Mouse (Mus musculus) left cerebral cortex, postnatal 14 days (tissue): ENCODE results near the gene Pacrg. TPM values are rescaled to one million over a fixed set of nuclear protein-coding genes. Genes with fewer than 3 reads are reported as not detected.

Source experiments
- DNase-seq, 2 experiments: peaks; one replicate each; pipeline ENCODE4 v3.0.0; 2021 to 2022; ENCODE audit warnings: low spot score in 2 of 2, mixed read lengths in 1 of 2
- intact Hi-C: fragments of 180-260 bp; cut with DNase I; formaldehyde crosslinking; loops from one replicate; pipeline ENCODE4 v1.15.1; 2025
- total RNA-seq, 2 experiments: library from RNA; stranded (reverse); gene quantifications; 2 replicates each; pipeline ENCODE4 v1.2.3; 2021

Pacrg gene
- total RNA-seq, 2 experiments from 2014 or later, result 12.7 to 16.8 TPM

- DNase-seq, result no peak
- intact Hi-C loops, result no loop called here
Measured at GRCm38 (mm10) chr17:10474972-10475371, 365.1 kb downstream of the Pacrg start.

DNA sequence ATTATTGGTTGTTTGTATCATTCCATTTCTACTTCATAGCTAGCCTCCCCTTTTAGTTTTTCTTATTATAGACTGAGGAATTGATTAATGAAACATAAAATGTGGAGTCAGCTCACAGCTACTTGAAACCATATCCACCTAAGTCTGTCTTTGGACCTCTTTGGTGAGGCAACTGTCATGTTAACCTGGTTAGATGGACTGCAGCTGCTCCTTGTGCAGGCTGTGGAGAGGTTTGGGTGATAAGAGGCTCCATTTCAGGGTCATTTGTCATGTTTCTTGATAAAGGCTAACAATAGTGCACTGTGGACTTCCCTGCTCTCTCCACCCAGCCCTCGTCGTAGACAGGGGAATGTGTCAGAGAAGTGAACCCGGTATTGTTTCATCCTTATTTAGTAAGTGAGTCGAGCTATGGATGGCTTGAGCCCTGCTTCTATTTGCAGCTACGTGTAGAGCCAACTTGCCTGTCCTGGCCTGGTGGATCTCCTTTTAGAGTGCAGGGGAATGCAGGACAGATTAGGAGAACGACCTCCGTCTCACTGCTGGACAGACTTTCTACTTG, 366.2 kb downstream of the Pacrg start:
- intact Hi-C loops, result no loop called here
- DNase-seq, result no peak

GRCm38 (mm10) chr17:10473175-10473574, 366.9 kb downstream of the Pacrg start:
- DNase-seq, result no peak
- intact Hi-C loops, result no loop called here

GRCm38 (mm10) chr17:10469874-10470568, 370.1 kb downstream of the Pacrg start:
- intact Hi-C loops, result no loop called here
- DNase-seq, result no peak

- DNase-seq, result no peak
- intact Hi-C loops, result no loop called here
Measured at GRCm38 (mm10) chr17:10467102-10467501, 373.0 kb downstream of the Pacrg start.

- no peak for DNase-seq
- intact Hi-C loops, result no loop called here
Measured at GRCm38 (mm10) chr17:10465467-10465866, 374.6 kb downstream of the Pacrg start.

GRCm38 (mm10) chr17:10464700-10465099, 375.4 kb downstream of the Pacrg start:
- intact Hi-C loops, result no loop called here
- no peak for DNase-seq

DNA sequence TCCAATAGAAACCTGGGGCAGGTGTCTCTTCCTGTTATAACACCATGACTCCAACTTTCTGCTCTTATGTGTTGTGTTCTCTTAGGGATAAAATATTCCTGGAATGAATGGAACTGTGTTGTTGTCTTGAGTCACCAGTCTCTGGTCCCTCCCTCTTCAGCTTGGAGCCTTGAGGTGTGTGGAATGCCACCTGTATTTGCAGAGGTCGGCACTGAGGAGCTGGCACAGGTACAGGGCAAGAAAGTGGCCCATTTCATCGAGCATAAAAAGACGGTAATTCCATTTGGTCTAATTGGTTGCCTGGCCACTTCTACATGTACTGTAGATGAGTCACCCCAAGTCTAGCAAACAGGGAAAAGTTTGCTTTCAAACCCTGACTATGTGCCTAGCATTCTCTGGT, 376.5 kb downstream of the Pacrg start:
- intact Hi-C loops, result no loop called here
- no peak for DNase-seq

DNA sequence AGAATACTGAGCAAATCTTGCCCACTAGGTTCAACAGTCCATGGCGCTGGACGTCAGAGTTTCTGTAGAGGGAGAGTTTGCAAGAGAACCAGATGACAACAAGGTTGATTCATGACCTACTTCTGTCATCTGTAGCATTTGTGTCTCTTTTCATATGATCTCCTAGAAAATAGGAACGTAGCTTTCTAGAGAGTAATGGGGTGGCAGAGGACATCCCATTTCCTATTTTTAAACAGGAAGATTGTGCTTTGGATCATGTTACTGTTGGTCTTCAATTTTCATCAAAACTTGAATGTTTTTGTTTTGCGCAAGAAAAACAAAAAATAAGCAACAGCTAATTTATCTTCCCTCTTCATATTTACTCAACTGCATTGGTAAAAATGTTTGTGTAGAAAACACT, 379.2 kb downstream of the Pacrg start:
- no peak for DNase-seq
- intact Hi-C loops, result no loop called here

DNA sequence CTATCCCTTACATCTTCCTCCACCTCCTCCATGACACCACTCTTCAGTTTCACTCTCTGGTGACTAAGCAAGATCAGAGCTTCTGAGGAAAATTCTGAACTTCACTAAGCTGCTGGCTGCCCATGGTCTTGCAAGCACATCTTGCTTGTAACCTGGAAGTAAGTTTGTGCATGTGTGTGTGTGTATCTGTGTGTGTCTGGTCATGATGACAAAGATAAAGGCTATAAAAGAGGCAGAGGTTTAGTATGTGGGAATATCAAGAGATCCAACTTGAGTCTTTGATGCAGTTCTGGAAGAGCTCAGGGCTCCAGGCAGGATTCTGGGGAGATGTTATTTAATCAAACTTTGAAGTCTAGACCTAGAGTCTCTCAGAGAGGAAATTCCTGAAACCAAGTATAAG, 381.4 kb downstream of the Pacrg start:
- DNase-seq, result no peak
- intact Hi-C loops, result no loop called here

GRCm38 (mm10) chr17:10456409-10456808, 383.7 kb downstream of the Pacrg start:
- intact Hi-C loops, result no loop called here
- no peak for DNase-seq

GRCm38 (mm10) chr17:10455961-10456360, 384.1 kb downstream of the Pacrg start:
- DNase-seq, result no peak
- intact Hi-C loops, result no loop called here

- intact Hi-C loops, result no loop called here
- no peak for DNase-seq
Measured at GRCm38 (mm10) chr17:10454406-10454805, 385.7 kb downstream of the Pacrg start.

DNA sequence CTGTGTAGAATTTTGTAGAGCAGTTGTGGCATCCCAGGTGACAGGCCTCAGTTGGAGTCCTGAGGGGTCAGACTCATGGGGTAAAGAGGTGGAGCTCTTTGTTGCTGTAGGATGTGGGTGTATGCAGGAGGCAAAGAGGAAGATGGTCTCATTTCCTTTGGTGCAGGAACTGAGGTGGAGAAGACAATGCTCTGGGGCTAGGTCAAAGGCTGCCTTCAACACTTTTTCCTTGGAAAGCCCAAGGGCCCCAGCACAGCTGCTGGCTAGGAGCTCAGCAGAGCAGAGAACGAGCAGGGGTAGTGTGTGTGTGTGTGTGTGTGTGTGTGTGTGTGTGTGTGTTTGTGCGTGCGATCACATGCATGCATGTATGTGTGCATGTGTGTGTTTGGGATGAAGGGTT, 387.3 kb downstream of the Pacrg start:
- intact Hi-C loops, result no loop called here
- DNase-seq, result no peak

- DNase-seq, result peak in 1 of 2 experiments; percentile 9
- intact Hi-C loops, result no loop called here
Measured at GRCm38 (mm10) chr17:10451306-10452077, 388.6 kb downstream of the Pacrg start.

- no peak for DNase-seq
- intact Hi-C loops, result no loop called here
Measured at GRCm38 (mm10) chr17:10449800-10450299, 390.3 kb downstream of the Pacrg start.

DNA sequence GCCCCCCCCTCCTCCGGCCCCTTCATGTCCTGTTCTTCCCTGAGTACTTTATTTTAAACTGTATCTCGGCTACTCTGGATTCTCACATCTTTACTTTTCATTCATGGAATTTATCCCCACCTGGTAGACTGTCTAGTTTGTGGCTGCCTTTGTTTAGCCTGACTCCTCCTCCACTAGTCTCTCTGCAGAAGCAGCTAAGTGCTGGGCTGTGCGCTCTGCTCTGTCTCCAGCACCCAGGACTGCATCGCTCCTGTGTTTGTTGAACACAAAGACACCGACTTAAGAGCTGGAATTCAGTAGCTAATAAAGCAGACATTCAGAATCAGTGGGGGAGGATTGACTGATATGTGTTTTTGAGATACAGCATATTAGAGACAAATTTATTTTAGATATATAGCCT, 391.7 kb downstream of the Pacrg start:
- peak in 1 of 2 experiments; percentile 9 for DNase-seq
- intact Hi-C loops, result no loop called here

- intact Hi-C loops, result no loop called here
- DNase-seq, result peak in 1 of 2 experiments; percentile 30
Measured at GRCm38 (mm10) chr17:10441501-10442111, 398.5 kb downstream of the Pacrg start.

GRCm38 (mm10) chr17:10440961-10441360, 399.1 kb downstream of the Pacrg start:
- intact Hi-C loops, result no loop called here
- no peak for DNase-seq

DNA sequence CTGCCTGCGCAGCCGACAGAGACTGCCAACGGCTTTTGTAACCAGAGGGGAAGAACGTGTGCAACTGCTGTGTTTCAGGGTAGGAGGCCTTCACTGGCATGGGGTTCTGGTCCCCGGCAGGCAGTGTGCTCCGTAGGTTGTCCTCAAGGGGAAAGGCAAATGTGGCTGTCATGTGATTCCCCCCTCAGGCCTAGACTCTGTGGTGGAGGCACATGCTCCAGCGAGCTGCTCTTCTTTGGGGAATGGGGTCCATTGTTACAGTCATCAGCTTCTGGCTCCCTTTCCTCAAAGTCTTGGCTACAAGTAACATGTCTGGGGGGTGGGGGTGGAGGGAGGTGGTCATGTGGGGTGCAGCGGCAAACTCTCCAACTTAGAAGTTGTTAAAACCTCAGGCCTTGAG, 400.3 kb downstream of the Pacrg start:
- intact Hi-C loops, result no loop called here
- no peak for DNase-seq
